Mouse (Mus musculus) liver, adult 2 months (tissue): ENCODE data around the gene Grhl3. TPM values are rescaled to one million over a fixed set of nuclear protein-coding genes. Genes with fewer than 3 reads are reported as not detected.

Experiments
- DNase-seq: peaks from one replicate; pipeline ENCODE4 v3.0.0-alpha.2; 2011; ENCODE audit warnings: low read depth, low spot score; ENCODE audit errors: extremely low read depth
- H3K27ac ChIP-seq: fragments of 200-500 bp; replicated peaks from 2 replicates; pipeline ENCODE4 v1.5.1; 2012; ENCODE audit warnings: low read depth, mild to moderate bottlenecking, control low read depth, inconsistent platforms, low read length; ENCODE audit not compliant: insufficient read depth
- H3K27me3 ChIP-seq: fragments of 200-500 bp; 2 replicates; pipeline ENCODE4 v1.6.1; 2012; ENCODE audit warnings: mild to moderate bottlenecking, moderate library complexity, low read length, inconsistent platforms; ENCODE audit not compliant: control insufficient read depth, insufficient read depth
- H3K36me3 ChIP-seq: fragments of 200-500 bp; 2 replicates; pipeline ENCODE4 v1.6.1; 2012; ENCODE audit warnings: low read length, inconsistent platforms; ENCODE audit not compliant: control insufficient read depth, insufficient read depth
- H3K4me1 ChIP-seq: fragments of 200-500 bp; 2 replicates; pipeline ENCODE4 v1.6.1; 2011; ENCODE audit warnings: low read length; ENCODE audit not compliant: control insufficient read depth, insufficient read depth
- H3K4me3 ChIP-seq: fragments of 200-500 bp; 2 replicates; pipeline ENCODE4 v1.5.1; 2011; ENCODE audit warnings: low read depth, mild to moderate bottlenecking, control low read depth, low read length, moderate library complexity; ENCODE audit not compliant: insufficient read depth
- H3K79me2 ChIP-seq: fragments of 200-500 bp; 2 replicates; pipeline ENCODE4 v1.6.1; 2012; ENCODE audit warnings: inconsistent platforms, mild to moderate bottlenecking, low read length, moderate library complexity; ENCODE audit not compliant: control insufficient read depth, insufficient read depth
- H3K9ac ChIP-seq: fragments of 200-500 bp; 2 replicates; pipeline ENCODE4 v1.6.1; 2012; ENCODE audit warnings: low read depth, mild to moderate bottlenecking, control low read depth, inconsistent platforms, low read length
- CTCF ChIP-seq: fragments of 200-500 bp; IDR thresholded peaks from 2 replicates; pipeline ENCODE4 v1.5.1; 2011; ENCODE audit warnings: low read depth, low read length, control low read depth
- POLR2A ChIP-seq: fragments of 200-500 bp; IDR thresholded peaks from 2 replicates; pipeline ENCODE4 v1.6.1; 2011; ENCODE audit warnings: low read length, control low read depth; ENCODE audit not compliant: insufficient read depth; ENCODE audit errors: extremely low read depth
- WGBS: fragments of 180-500 bp; shearing (Covaris S2); methylation state at CpG from one replicate; pipeline ENCODE4 v1.1.7; 2018; 5-methylcytosine and 5-hydroxymethylcytosine counted together
- polyA plus RNA-seq: library from polyadenylated mRNA; depleted of rRNA; stranded (reverse); fragments of >200 nt; gene quantifications from 2 replicates; pipeline ENCODE4 v1.2.3, GENCODE M21; 2012
- total RNA-seq: library from RNA; depleted of rRNA; stranded (reverse); fragments of >200 nt; gene quantifications from 2 replicates; pipeline ENCODE4 v1.2.3, GENCODE M21; 2014

The Grhl3 gene
- total and polyA plus RNA-seq, 2 experiments = 0.04 to 0.09 TPM

DNA sequence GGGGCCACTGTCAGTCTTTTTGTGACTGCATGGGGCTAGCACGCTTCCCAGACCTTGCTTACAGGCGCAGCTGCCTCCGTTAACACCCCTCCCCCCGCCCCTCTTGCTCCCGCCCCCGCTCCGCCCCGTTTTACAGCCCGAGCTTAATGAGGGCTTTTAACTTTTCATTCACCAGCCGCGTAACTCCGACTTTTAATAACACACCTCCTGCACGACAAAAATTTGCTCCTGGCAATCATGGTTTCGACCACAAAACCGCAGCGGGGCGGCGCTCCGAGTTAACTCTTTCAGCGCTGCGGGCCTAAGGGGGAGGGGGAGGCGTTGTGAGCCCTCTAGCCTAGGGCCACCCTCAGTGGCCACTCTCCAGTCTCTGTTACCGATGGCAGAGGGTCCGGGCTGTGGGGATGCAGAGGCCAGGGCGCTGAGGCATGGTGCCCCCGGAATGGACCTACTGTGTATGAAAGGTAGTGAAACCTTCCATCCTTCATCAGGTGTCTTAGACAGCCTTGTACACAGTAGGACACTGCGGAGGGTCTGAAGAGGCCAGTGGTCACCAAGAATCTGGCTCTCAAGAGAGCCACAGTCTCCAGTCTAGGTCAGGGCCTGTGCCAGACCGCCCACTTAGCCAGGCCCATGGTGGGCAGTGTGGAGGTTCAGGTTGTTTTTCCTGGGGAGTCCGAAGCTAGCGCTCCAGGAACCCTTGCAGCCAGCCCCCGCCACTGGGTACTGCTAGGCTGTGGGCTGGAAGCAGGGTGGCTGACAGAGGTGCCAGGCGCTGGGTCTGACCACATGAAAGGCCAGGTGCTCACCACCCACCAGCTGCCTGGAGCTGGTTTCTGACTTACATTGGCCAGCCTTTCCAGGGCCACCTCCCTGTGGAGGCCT, 3.0 kb downstream of the Grhl3 start:
- no peak overlapping the region for H3K27ac ChIP-seq
- peak; percentile 18 for DNase-seq
- 15% methylated on average over 32 of the region's 32 CpGs for WGBS
- no peak for TF ChIP-seq POLR2A
- TF ChIP-seq CTCF = no peak
- H3K9ac ChIP-seq = no peak overlapping the region
- peaks cover 2% of the 10 kb centered on the region; the same call in 1 of the 2 replicates for H3K4me1 ChIP-seq
- H3K36me3 ChIP-seq = no peaks in the 10 kb centered on the region
- H3K27me3 ChIP-seq = peaks cover 11% of the 10 kb centered on the region; the same call in 1 of the 2 replicates
- H3K79me2 ChIP-seq = no peaks in the 10 kb centered on the region
- peak overlapping the region; percentile 20; the same call in 1 of the 2 replicates for H3K4me3 ChIP-seq

DNA sequence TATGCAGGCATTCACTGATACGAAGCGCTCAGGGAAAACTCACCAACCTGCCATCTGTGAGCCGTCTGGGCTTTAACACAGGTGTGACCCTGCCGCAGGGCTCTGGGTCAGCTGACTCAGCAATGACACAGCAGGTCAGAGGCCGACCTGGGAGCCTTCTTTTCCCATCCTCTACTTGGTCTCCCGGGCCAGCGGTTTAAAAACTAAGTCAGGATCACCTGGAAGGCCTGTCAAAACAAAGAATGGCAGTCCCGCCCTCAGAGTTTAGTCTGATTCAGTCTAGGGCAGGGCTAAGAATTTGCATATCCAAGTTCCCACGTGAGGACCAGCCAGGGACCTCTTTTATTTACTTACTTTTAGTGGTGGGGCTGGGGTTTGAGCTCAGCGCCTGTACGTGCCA, 4.2 kb downstream of the Grhl3 start:
- no peak for TF ChIP-seq POLR2A
- no peak for TF ChIP-seq CTCF

DNA sequence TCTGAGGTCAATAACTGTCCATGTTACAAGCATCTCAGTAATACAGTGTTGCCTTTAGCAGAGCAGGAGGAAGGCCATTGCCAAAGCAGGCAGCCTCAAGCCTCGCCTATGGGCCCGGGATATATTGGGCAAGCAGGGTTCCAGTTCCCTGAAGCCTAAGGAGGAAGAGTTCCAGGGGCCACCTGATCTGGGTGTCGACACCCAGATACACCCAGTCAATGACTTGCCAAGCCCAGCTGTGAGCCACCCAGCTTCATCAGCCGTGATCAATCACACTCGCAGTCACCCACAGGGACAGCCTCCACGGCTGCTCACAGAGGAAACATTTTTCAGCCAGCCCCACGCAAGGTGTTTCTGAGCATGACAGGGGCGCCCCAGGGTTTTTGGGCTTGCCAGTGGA, 5.9 kb downstream of the Grhl3 start:
- Histone ChIP-seq H3K27ac (no peak overlapping the region), H3K27me3 (peaks cover 5% of the 10 kb centered on the region; the same call in 1 of the 2 replicates), H3K36me3 (no peaks in the 10 kb centered on the region), H3K79me2 (no peaks in the 10 kb centered on the region), H3K4me1 (peaks cover 2% of the 10 kb centered on the region; the same call in 1 of the 2 replicates), H3K4me3 (no peak overlapping the region), H3K9ac (no peak overlapping the region)
- 77% methylated on average over 8 of the region's 8 CpGs for WGBS
- no peak for TF ChIP-seq POLR2A
- TF ChIP-seq CTCF = no peak
- DNase-seq = no peak

More for the DNA sequence above, 4.2 kb downstream of the Grhl3 start:
- H3K79me2 ChIP-seq = no peaks in the 10 kb centered on the region
- DNase-seq = peak; percentile 35
- peaks cover 11% of the 10 kb centered on the region; the same call in 1 of the 2 replicates for H3K27me3 ChIP-seq
- no peak overlapping the region for H3K9ac ChIP-seq
- no peaks in the 10 kb centered on the region for H3K36me3 ChIP-seq
- H3K27ac ChIP-seq = no peak overlapping the region
- peaks cover 2% of the 10 kb centered on the region; the same call in 1 of the 2 replicates for H3K4me1 ChIP-seq
- H3K4me3 ChIP-seq = no peak overlapping the region
- 14% methylated on average over 11 of the region's 11 CpGs for WGBS

DNA sequence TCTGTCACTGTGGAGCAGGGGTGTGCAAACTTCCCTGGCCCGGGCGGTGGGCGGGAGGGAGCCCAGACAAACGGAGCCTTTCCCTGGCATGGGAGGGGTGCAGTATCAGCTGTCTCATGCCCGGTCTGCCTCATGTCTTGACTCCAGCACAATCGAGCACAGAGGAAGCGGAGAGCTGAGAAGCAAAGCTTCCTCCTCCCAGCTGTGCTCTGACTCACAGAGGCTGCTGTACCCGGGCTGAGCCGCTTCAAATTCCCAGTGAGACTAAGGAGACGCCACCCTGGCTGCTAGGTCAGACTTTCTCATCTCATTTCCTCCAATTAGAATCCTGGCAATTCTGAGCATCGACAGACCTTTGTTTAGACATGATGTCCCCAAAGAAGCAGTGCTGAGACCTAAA, 6.4 kb downstream of the Grhl3 start:
- DNase-seq = peak; percentile 26
- H3K36me3 ChIP-seq = no peaks in the 10 kb centered on the region
- WGBS = 62% methylated on average over 11 of the region's 11 CpGs
- peak overlapping the region; percentile 22 for H3K27ac ChIP-seq
- peaks cover 2% of the 10 kb centered on the region; the same call in 1 of the 2 replicates for H3K4me1 ChIP-seq
- no peak overlapping the region for H3K9ac ChIP-seq
- 0 out of 2 replicates have a peak, but pooled peaks cover 5% of the 10 kb centered on the region for H3K27me3 ChIP-seq
- TF ChIP-seq CTCF (no peak), POLR2A (no peak)
- no peak overlapping the region for H3K4me3 ChIP-seq
- H3K79me2 ChIP-seq = no peaks in the 10 kb centered on the region

DNA sequence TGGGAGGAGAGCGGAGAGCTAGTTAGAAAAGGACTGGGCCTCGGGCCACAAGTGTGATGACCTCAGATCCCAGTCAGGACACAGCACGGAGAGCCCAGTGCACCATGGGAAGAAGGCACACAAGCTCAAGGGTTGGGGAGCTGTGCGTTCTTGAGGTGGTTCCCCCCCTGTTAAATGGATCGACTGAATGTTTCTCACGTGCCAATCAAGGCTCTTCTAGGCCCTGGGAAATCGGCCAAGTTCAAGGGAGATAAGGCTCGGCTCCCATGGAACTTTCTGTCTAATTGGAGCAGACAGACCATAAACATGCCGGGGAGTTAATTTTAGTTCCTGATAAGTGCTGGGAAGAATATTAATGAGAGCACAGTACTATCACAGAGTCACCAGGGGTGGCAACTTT, 8.0 kb downstream of the Grhl3 start:
- Histone ChIP-seq H3K4me1 (peaks cover 2% of the 10 kb centered on the region; the same call in 1 of the 2 replicates), H3K79me2 (no peaks in the 10 kb centered on the region), H3K27me3 (0 out of 2 replicates have a peak, but pooled peaks cover under 1% of the 10 kb centered on the region), H3K9ac (no peak overlapping the region), H3K4me3 (no peak overlapping the region), H3K36me3 (no peaks in the 10 kb centered on the region), H3K27ac (no peak overlapping the region)
- no peak for TF ChIP-seq CTCF
- TF ChIP-seq POLR2A = no peak
- DNase-seq = peak; percentile 58
- 41% methylated on average over 9 of the region's 9 CpGs for WGBS
